Comparison of ENCODE assay signal across 8 mouse cellular contexts in the genomic region with DNA sequence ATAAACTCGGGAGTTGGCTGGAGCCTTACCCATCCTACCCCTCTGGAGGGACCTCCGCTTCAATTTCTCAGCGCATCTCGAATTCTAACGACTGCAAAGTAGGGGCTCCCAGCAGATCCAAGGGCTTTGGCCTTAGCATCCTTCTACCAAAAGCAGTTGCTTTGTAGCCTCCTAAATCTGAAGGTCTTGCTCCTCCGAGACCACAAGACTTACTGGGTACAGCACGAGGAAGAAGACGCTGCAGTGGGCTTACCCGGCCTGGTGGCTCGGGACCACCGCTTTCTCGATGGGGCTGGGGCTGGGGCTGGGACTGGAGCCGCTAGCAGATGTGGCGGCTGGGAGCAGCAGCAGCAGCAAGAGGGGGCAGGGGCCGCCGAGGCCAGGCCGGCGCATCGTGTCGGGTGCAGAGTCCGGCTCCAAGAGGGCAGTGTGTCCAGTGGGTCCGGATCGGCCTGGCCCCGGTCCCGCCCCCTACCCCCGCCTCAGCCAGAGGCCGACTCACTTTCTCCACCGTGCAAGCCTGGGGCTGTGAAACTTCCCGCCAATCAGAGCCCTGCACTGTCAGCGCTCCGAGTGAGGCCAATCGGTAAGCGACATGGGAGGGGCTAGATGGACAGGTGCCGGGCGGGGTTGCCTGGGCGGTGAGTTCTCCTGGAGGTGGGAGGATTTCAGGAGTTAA. TPM values are rescaled to one million over a fixed set of nuclear protein-coding genes. Genes with fewer than 3 reads are reported as not detected.
A peak's percentile ranks its signal among the peaks of the same experiment; 100 is the strongest.
DNase-seq lines count a peak whose midpoint lies in the region; ATAC-seq and TF ChIP-seq lines count a peak whose summit lies in the region.

Ltbp4 (minus strand) TSS at position 518 of the 679 bp plus-strand sequence.

- H3K27me3 ChIP-seq in kidney, adult 2 months (replicated peaks; ENCODE audit: control insufficient read depth, insufficient read depth, low read length), result no peaks in the 10 kb centered on the region
- peaks cover 72% of the 10 kb centered on the region for H3K27me3 ChIP-seq in liver, embryonic 11.5 days (replicated peaks; ENCODE audit: control insufficient read depth, insufficient read depth, low read length)
- H3K27me3 ChIP-seq in neural tube, embryonic 15.5 days (replicated peaks), result peaks cover 59% of the 10 kb centered on the region

- TF ChIP-seq POLR2A in cortical plate, adult 2 months (IDR thresholded peaks at IDR 0.05; ENCODE audit: extremely low read depth, insufficient read depth, low read length), result no peak
- TF ChIP-seq POLR2A in kidney, adult 2 months (IDR thresholded peaks at IDR 0.05; ENCODE audit: low read depth, low read length), result no peak

- H3K27ac ChIP-seq in cortical plate, adult 2 months (ENCODE audit: insufficient read depth, low read length), result 0 out of 2 replicates have a peak within 1 kb of the TSS, but pooled peaks have one; percentile 68
- H3K27ac ChIP-seq in kidney, adult 2 months (ENCODE audit: insufficient read depth, low read depth, low read length), result no peak within 1 kb of the TSS
- H3K27ac ChIP-seq in liver, embryonic 11.5 days (ENCODE audit: low read depth, low read length), result no peak within 1 kb of the TSS
- no peak within 1 kb of the TSS for H3K27ac ChIP-seq in neural tube, embryonic 15.5 days (replicated peaks)

- no peaks in the 10 kb centered on the region for H3K9me3 ChIP-seq in liver, embryonic 11.5 days (ENCODE audit: control insufficient read depth, low read length)
- H3K9me3 ChIP-seq in neural tube, embryonic 15.5 days (replicated peaks), result no peaks in the 10 kb centered on the region

- 4% methylated on average over 36 of the region's 36 CpGs for WGBS in kidney, adult 2 months
- 3% methylated on average over 36 of the region's 36 CpGs for WGBS in liver, embryonic 11.5 days
- 2% methylated on average over 36 of the region's 36 CpGs for WGBS in neural tube, embryonic 15.5 days

- peaks cover 4% of the 10 kb centered on the region; the same call in 1 of the 2 replicates for H3K4me1 ChIP-seq in cortical plate, adult 2 months (ENCODE audit: control insufficient read depth, insufficient read depth, low read length)
- H3K4me1 ChIP-seq in kidney, adult 2 months (ENCODE audit: control insufficient read depth, insufficient read depth, low read length), result peaks cover 5% of the 10 kb centered on the region; the same call in 1 of the 2 replicates
- peaks cover 19% of the 10 kb centered on the region for H3K4me1 ChIP-seq in liver, embryonic 11.5 days (replicated peaks; ENCODE audit: control insufficient read depth, insufficient read depth, low read length)
- H3K4me1 ChIP-seq in neural tube, embryonic 15.5 days, result peaks cover 55% of the 10 kb centered on the region

- DNase-seq in lung, adult 18-20 months, result peak; percentile 60 to 67
- DNase-seq in lung, postnatal 14 days, result no peak
- no peak for DNase-seq in heart, adult 18-20 months
- peak; percentile 91 for DNase-seq in kidney, adult 2 months
- DNase-seq in liver, embryonic 11.5 days (ENCODE audit: low spot score), result no peak
- DNase-seq in cerebellum, adult 9-10 months, result no peak

- no peaks in the 10 kb centered on the region for H3K36me3 ChIP-seq in kidney, adult 2 months (ENCODE audit: control insufficient read depth, insufficient read depth, low read length)
- no peaks in the 10 kb centered on the region for H3K36me3 ChIP-seq in liver, embryonic 11.5 days (ENCODE audit: control insufficient read depth, insufficient read depth, low read length)
- H3K36me3 ChIP-seq in neural tube, embryonic 15.5 days, result peaks cover 6% of the 10 kb centered on the region

- no peak within 1 kb of the TSS for H3K9ac ChIP-seq in liver, embryonic 11.5 days (ENCODE audit: low read depth, low read length)
- peak within 1 kb of the TSS; percentile 20; the same call in 1 of the 2 replicates for H3K9ac ChIP-seq in neural tube, embryonic 15.5 days (replicated peaks)

- peak; percentile 70 for ATAC-seq in liver, embryonic 11.5 days (replicated peaks; ENCODE audit: low FRiP score)
- no peak for ATAC-seq in neural tube, embryonic 15.5 days (ENCODE audit: low FRiP score)

- peak within 1 kb of the TSS; percentile 65 for H3K4me2 ChIP-seq in liver, embryonic 11.5 days
- peak within 1 kb of the TSS; percentile 59 for H3K4me2 ChIP-seq in neural tube, embryonic 15.5 days

- H3K4me3 ChIP-seq in cortical plate, adult 2 months (ENCODE audit: insufficient read depth, low read length), result no peak within 1 kb of the TSS
- H3K4me3 ChIP-seq in kidney, adult 2 months (ENCODE audit: insufficient read depth, low read depth, low read length), result no peak within 1 kb of the TSS
- peak within 1 kb of the TSS; percentile 39 for H3K4me3 ChIP-seq in liver, embryonic 11.5 days (ENCODE audit: low read depth, low read length)
- peak within 1 kb of the TSS; percentile 38 for H3K4me3 ChIP-seq in neural tube, embryonic 15.5 days (replicated peaks)

- TF ChIP-seq CTCF in cortical plate, adult 2 months (IDR thresholded peaks at IDR 0.05; ENCODE audit: extremely low read depth, insufficient read depth, low read length), result no peak
- no peak for TF ChIP-seq CTCF in kidney, adult 2 months (conservative IDR thresholded peaks at IDR 0.05; ENCODE audit: insufficient read depth, insufficient read length, low read depth, low read length)

RNA-seq across cellular contexts. Expression of gene Ltbp4, which starts in this region (rescaled TPM):
- 54.5 and 62.3 TPM in 2 replicates for polyA plus RNA-seq in cortical plate, adult 2 months (2012; rRNA removed)
- total RNA-seq in heart, adult 18-20 months (2021), result 100 to 1,000 TPM; 185 to 206 TPM
- 76.9 and 84.7 TPM in 2 replicates for polyA plus RNA-seq in kidney, adult 2 months (2012; rRNA removed)
- polyA plus RNA-seq in liver, embryonic 11.5 days (2014; fragmentation: Nextera tagmentation; extraction: Ambion mirVana), result 7.1 and 10.2 TPM in 2 replicates
- 10.7 and 17.8 TPM in 2 replicates for polyA plus RNA-seq in neural tube, embryonic 15.5 days (2015; fragmentation: Nextera tagmentation; extraction: Ambion mirVana)

Comparison
In these comparisons a context has a peak if more than half of its experiments do, and no peak if none do; other contexts are left out.
1. DNase-seq: peak in lung, adult 18-20 months (2 of 2) and kidney, adult 2 months (single experiment); none in lung, postnatal 14 days (single experiment), heart, adult 18-20 months (0 of 2), liver, embryonic 11.5 days (single experiment) and cerebellum, adult 9-10 months (single experiment).
2. H3K4me3 ChIP-seq: peak in liver, embryonic 11.5 days (single experiment) and neural tube, embryonic 15.5 days (single experiment); none in cortical plate, adult 2 months (single experiment) and kidney, adult 2 months (single experiment).